Mouse (Mus musculus): ENCODE data around the gene Scn3b. TPM values are rescaled to one million over a fixed set of nuclear protein-coding genes. Genes with fewer than 3 reads are reported as not detected.

Gene Scn3b
- total RNA-seq, 2 experiments from 2014 or later, result 0.79 to 1.6 TPM

DNA sequence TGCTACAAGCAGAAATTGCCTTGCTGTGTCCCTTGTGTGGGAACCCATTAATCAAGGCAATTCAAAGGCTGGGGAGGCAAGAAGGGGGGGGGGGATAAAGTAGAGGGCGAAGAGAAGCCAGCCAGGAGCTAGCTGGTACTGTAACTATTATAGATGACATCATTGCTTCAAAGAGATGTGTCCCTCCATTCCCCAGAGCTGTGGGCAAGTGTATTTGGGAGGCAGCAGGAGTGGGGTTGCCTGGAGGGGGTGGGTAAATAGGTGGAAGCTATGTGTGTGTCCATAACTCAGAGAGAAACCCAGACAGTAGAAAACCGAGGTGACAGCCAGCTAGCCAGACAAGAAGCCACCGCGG is 292 bp upstream of the Scn3b start:
- no peak for DNase-seq

- no peak for DNase-seq
Observed at GRCm38 (mm10) chr9:40269880-40270279, 863 bp downstream of the Scn3b start.

DNA sequence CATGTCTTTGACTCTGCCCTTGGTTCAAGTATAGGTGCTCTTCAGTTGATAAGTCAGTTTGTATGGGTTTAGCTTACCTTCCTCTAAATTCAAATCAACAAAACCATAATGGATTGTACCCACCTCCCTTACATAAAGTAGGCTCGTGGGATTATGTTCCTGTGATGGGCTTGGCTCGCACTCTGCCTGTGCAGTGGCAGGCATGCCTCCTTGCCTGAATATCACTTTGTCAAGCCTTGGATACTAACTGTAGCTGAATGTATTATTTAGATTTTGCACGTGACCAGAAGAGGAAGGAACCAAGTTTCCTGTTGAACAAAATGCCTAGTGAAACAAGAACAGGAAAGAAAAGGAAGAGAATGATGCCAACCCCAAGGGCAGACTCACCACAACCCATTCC is 2.1 kb downstream of the Scn3b start:
- no peak for DNase-seq

GRCm38 (mm10) chr9:40272822-40273221 is 3.8 kb downstream of the Scn3b start:
- no peak for DNase-seq

DNA sequence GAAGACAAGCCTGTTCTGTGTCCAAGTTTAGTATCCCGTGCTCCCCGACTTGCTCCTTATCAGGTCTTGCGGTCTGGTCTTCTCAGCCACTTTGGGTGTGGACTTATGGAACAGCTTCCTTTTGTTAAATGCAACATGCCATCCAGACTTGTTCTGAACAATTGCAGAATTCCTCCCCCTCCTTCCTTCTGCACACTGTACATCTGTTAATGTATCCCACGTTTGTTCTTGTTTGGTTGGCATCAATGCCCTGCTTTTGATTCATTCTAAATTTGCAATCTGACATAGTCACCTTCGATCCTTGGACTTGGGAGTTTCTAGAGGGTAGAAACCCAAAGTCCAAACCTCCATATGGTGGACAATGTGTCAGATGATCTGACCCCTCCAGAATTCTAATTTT is 6.9 kb downstream of the Scn3b start:
- DNase-seq, result no peak

DNA sequence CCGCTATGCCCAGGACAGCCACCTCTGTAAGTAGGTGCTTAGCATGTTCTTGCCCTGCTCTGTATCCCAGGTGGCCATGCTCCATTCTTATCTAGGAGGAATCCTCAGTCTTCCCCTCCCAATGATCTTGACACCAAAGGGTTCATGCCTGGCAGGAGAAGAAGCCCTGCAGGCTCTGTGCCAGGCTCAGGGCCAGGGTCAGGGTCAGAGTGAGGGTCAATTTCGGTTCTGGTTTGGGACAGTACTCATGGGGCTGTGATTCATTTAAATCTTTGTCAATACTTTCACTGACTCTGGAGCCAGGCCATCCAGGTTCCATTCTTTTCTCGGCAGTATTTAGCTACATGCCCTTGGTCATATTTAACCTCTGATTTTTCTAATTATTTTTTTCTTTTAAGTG is 8.7 kb downstream of the Scn3b start:
- no peak for DNase-seq

- no peak for DNase-seq
Observed at GRCm38 (mm10) chr9:40279438-40279837, 10.4 kb downstream of the Scn3b start.

DNA sequence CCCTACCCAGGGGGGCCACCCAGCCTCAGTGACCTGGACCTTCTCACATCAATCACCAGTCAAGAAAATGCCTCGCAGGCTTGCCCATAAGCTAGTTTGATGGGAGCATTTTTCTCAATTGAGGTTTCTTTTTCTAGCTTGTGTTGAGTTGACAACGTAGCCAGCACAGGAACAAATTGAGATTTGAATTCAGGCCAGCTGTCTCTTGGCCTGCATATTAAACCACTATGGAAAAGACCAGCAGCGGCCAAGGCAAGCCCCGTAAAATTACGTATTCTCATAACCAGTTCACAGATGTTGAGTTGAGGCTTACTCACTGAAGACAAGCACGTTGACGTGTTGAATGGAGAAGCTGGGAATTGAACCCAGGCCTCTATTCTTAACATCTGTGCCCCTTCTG is 14.0 kb downstream of the Scn3b start:
- DNase-seq, result peak in 1 of 2 experiments; percentile 15

GRCm38 (mm10) chr9:40292475-40292874 is 23.5 kb downstream of the Scn3b start:
- no peak for DNase-seq

GRCm38 (mm10) chr9:40293286-40293685 is 24.3 kb downstream of the Scn3b start:
- DNase-seq, result no peak

DNA sequence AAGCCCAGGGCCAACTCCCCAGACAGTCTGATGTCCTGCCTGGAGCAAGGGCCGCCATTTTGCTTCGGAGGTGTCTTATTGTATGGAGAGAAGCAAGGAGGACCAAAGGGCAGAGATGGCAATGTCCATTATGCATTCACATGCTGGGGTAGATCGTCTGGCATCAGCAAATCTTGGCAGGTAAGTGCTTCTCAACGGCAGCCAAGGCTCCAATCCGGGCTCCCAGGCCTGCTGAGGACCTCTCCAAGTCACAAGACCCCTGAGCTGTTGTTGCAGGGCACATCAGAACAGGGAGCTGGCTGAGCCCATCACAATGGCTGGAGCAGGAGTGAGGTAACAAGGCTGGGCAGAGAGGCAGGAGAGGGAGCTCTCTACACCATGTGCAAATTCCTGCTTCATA is 24.7 kb downstream of the Scn3b start:
- DNase-seq, result no peak

DNA sequence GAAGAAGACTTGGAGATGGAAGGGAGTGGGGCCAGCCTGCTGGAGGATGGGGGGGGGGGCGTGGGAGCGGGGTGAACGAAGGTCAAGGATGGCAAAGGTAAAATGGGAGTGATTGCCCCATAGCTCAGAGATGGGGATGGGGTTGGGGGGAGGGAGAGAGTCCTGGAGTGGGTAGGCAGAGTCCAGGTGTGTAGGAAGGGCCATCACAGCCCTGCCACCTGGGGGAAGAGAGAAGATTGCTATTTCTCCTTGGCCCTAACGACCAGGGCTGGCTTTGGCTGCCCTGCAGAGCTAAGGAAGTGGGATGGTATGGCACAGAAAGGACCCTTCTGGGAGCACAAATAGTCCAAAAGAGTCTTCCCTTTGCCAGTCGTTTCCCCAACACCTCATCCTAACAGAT is 25.2 kb downstream of the Scn3b start:
- no peak for DNase-seq

GRCm38 (mm10) chr9:40294866-40295265 is 25.8 kb downstream of the Scn3b start:
- no peak for DNase-seq

- DNase-seq, result no peak
Observed at GRCm38 (mm10) chr9:40296251-40296650, 27.2 kb downstream of the Scn3b start.

DNA sequence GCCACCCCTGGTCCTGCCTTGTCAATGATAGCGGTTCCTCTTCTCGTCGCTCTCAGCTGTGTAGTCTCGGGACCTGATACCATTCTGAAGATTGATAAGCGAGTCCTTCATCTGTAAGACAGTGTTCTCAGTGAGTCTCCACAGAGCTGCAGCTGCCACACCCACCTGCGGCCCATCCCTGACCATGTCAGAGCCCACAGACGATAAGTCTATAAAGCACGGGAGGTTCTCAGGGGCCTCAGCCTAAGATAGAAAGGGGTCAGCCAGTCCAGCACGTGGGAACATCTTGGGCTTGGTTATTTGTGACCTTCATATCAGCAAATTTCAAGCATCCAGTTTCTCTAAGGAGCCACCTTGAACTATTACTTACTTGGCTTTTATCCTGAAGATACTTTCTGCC is 29.0 kb downstream of the Scn3b start:
- no peak for DNase-seq

DNA sequence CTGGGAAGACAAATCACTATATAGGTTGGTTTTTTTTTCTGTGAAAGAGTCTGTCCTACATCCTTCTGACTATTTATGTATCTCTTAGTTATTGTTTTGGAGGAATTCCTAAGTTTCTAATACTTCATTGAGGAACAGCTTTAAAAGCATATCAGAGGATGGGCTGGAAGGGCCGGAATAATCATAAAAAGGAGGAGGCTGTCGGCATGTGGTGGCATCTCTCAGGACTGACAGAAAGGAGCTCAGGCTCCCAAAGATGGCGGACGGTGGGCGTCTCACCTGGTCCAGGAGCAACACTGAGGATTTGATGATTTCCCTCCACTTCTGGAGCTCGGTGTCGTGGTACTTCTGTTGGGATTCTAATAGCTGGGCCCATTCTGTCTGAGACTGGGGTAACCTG is 30.3 kb downstream of the Scn3b start:
- no peak for DNase-seq

DNA sequence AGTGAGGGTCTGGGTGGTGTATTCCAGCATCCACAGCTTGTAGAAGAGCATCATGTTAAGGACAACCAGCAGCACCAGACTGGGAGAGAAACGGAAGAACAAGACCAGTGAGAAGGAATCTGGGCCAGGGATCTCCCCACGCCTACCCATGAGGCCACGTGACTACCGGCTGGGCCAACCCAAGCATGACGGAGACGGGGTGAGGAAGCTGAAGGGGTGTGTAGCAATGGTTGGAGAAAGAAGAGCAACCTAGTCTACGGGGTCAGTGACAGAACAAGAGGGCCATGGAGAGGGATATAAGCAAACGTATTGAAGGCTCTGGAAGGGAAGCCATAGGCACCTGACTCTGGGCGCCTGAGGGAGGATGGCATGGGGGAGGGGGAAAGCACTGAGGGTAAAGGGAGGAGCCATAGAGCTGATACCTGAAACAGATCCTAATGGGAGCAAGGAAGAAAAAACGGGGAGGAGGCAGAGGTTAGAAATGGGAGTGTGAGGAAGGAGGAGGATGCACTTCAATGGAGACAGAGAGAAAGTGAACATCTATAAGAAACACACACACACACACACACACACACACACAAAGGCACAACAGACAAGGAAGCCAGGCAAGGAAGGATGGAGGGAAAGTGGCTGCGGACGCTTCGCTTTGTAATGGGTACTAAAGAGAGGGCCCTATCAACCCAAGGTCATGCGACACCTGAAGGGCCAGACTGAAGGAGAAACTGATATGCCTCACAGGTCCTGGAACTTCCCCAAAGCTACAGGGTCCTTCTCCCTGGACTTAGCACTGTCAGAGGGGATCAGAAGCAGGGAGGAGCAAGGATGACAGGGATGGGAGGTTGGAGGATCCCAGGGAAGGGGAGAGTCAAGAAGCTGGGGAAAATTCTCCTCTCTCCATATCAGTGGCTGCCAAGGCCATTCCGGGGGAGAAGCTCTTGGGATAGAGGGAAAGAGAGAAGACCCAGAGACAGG is 31.3 kb downstream of the Scn3b start:
- DNase-seq, result no peak

GRCm38 (mm10) chr9:40301475-40301874 is 32.5 kb downstream of the Scn3b start:
- DNase-seq, result no peak

GRCm38 (mm10) chr9:40302375-40302774 is 33.4 kb downstream of the Scn3b start:
- peak in 1 of 2 experiments; percentile 17 for DNase-seq

DNA sequence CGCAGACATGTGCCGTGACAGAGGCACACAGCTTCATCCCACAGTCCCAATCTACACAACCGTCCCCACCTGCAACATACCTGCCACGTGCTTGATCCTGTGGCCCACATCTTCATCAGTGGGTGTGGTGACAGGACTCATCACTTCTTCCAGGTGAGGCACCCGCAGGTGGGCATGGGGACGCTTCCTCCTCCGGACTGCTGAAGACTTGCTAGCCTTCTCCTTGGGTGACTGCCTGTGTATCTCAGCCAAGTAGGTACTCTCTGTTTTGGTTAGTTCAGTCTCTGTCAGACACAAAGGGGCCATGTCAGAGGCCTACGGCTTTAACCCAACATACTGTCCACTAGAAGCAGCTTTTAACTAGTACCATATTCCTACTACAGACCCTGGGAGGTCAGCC is 35.2 kb downstream of the Scn3b start:
- no peak for DNase-seq

DNA sequence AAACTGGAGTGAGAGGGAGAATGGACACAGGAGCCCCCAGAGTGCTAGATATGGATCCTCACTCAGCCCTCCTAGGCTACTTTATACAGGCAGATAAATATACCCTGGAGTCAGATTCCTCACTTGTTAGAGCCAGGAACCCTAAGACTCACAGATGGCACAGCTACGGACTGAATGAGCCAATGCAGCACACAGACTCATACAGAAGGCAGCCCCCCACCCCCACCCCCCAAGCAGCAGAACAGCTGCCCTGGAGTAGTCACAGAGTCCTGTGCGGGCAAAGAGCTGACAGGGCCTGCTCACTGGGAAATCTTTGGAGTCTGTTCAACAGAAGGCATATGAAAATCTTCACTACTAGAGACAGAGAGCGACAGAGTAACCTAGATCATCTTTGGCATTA is 38.3 kb downstream of the Scn3b start:
- DNase-seq, result no peak

- no peak for DNase-seq
Observed at GRCm38 (mm10) chr9:40309876-40310275, 40.9 kb downstream of the Scn3b start.

GRCm38 (mm10) chr9:40311813-40312212 is 42.8 kb downstream of the Scn3b start:
- DNase-seq, result no peak
